Mouse (Mus musculus) retina, postnatal 7 days (tissue): ENCODE measurements around the gene Apoh.

Experiments
- DNase-seq: peaks from one replicate; pipeline ENCODE4 v3.0.0-alpha.2; 2012; ENCODE audit warnings: low read depth, low spot score

Apoh gene

DNA sequence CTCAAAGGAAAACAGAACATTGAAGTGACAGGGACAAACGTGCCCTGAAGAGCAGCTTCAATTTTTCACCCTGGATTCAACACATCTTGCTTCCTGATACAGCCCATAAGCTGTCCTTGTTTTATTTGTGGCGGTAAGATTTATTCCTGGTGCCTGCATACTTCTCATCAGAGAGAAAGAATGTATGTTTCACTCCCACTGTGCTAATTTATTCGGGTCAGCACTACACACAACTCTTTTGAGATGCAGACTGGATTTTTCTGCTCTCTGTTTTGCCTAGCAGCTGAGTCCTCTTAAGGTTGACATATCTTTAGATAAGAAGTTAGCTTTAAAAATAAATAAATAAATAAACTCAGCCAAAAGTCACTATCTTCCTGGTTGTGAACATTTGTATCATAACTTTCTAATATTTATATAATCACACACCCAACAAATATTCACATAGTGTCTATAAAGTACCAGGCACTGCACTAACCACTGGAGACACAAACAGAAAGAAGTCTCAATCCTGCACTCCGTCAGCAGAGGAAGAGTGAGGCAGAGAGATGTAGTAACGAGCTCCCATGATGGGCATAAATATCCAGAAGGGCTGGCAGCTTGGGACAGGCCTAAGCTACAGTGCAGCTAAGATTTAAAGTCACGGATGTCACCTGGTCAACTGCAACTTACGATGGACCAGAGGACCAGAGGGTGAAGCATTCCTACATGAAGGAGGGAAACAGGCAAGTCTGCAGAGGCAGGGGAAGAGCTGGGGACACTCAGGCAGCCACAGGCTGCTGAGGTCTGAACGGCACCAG, 9.4 kb upstream of the Apoh start:
- DNase-seq: no peak

DNA sequence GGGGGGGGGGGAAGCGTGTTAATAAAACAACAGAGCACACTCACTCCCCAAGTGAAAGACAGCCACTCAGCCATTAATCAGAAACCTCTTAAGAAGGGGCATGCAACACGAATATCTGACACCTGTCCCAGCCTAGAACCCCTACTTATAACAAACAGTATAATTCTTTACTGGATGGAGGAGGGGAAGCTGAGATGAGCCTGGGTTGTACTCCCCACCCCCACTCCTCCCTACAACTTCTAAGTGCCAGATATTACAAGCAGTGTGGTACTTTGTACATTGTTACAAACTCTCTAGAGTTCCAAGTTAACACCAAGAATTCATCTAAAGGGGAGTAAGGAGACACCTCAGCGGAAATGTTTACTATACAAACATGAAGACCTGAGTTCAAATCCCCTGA, 8.5 kb upstream of the Apoh start:
- DNase-seq: no peak

DNA sequence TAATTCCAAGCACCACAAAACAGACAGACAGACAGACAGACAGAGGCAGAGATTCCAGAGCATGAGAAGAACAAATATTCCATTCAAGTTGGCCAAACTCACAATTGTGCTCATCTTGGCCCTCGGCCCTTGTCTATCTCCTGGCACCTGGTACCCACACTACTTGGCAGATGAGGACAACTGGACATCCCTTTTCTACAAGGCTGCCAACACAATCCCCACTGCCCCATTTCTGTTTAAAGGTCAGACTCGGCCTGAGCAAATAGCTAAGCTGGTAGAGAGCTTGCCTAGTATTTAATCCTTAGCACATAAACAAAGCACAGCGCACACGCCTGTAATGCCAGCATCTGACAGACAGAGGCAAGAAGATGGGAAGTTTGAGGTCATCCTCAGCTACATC, 7.6 kb upstream of the Apoh start:
- no peak for DNase-seq

DNA sequence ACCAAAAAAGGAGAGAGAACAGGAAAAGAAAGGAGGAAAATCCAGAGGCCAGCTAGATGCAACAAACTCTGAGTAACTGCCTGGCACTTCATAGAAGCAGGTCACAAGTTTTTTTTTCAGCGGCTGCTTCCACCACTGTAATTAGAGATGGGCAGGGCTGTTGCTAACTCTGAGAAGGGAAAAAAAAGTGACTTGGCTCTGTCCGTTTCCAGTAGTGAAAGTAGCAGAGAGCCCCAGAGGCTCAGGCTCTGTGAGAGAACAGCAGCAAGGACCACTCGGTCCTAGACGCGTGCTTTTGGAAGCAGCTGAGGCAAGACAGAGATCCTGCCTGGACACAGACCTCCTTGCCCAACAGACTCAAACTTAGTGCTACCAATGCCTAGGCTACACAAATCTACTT, 6.7 kb upstream of the Apoh start:
- DNase-seq: no peak

DNA sequence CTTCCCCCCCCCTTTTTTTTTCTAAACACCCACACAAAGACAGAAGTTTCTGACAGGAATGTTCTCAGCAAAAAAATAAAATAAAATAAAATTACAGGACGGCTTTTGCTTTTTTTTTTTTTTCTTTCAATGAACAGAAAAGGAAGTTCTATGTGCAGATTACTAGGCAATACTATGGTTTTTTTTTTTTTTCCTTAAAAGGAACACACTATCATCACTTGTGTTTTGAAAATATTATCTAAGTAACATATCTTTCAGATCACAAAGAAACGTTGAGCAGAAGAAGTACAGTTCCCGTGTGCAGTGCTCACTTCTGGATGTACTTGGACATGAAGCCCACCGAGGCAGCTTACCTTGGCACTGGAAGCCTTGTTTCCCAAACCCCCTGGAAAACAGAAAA, 2.9 kb upstream of the Apoh start:
- no peak for DNase-seq

DNA sequence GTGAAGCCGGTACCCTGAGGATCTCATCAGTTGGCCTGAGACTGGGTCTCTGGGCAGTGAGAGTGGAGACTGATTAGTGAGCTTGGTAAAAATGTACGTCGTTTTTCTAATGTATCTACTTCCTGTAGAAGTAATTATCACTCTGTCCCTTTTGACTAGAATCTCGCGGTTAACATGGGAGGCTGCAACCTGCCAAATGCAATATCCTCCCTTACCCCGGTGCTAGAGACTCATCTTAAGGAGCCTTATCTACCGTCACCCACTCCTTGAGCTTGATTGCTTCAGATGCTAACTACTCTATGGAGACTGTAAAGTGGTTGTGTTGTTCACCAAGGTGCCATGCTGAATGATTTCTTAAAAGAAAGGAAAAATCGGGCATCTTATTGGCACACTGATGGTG, 1.4 kb upstream of the Apoh start:
- no peak for DNase-seq

DNA sequence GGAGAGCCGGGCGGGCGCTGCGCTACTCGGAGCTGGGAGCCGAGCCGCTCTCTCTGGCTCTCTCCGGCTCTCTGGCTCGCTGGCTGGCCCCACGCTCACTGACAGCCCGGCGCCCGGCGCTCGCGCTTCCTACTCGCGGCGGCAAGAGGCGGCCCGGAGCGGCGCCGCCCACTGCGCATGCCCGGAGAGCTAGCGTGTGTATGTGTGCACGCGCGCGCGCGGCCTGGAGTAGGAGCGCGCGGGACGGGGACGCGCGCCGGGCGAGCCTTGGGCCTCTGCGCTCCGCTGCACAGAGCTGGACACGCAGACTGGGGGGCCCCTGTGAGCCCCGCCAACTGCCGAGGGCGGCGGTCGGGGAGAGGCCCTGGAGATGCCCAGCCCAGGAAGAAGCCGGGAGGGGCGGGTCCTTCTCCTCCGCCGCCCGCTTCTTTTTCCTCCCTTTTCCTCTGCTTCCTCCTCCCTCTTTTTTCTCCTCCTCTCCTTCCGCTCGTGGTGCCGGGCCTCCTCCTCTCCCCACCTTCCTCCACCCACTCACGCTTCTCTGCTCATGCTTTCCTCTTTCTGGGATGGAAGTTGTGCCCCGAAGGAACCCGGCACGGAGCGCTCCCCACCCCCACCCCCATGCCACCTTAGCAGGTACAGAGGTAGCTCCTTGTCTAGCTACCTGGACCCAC, 772 bp downstream of the Apoh start, which contains the start of gene Prkca:
Prkca (minus strand) TSS at position 140 of the 674 bp plus-strand sequence.
- peak; percentile 92 for DNase-seq

DNA sequence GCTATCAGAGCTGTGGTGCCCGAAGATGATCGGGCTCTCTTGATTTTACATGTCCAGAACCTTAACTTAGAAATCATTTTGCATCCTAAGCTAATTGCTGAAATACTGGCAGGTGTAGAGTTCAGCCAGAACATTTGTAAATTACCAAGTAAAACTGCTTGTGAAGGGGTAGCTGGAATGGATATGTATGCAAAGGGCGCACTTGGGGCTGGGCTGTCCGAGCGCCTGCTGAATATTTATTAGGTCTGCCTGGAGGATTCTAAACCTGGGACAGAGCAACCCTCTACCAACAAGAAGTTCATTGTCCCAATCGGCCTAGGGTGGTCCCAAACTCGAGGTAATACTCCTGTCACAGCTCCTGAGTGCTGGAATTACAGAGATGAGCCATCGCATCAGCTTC, 1.6 kb downstream of the Apoh start:
- no peak for DNase-seq

DNA sequence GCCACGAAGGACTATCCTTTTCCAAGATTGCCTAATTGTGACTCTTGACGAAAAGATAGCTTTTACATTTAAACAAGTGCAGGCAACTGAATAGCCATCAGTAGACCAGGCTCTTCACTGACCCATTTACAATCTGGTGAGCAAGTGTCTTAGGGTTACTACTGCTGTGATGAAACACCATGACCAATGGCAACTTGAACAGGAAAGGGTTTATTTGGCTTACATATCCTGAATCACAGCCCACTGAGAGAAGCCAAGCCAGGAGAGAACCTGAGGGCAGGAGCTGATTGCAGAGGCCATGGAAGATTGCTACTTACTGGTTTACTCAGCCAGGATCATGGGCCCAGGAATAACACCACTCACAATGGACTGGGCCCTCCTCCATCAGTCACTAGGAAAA, 2.2 kb downstream of the Apoh start:
- DNase-seq: no peak

DNA sequence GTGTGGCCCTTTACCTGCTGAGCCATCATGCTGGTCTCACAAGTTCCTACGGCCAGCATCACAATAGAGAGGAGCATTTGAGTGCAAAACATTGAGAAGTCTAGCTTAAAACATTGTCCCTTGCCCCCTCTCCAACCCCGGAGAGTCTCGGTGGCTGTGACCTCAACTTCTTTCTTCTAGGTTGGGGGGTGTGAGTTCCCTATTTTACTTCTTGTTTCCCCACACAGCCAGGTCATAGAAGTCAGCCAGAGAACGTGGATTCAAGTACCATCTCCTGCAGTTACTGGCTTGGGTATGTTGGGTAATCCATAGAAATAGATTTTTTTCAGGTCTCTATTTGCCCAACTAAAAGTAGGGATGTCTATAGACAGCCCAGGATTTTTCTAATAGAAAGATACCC, 7.6 kb downstream of the Apoh start:
- no peak for DNase-seq

DNA sequence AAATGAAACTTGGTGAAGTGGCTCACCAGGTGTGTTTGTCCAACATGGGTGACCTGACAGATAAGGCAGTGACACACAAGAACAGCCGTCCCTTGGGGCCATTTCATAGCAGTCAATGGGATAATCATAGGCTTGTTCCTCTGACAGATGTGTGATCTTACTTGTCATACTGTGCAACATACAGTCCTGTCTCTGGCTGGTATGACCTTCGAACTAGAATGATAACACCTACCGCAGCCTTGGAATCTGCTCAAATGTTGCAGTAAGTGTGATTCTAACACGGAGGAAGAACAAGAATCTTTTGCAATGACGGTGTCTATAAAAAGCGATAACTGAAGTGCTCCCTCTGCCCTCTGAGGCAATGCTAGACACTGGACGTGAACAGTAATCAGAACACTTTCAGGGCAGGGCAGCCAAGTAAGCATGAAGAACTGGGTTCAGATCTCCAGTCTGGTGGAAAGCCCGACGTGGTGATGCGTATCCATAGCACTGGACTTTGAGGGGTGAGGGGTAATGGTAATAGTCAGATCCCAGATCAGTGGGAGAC, 9.8 kb downstream of the Apoh start:
- DNase-seq: no peak

DNA sequence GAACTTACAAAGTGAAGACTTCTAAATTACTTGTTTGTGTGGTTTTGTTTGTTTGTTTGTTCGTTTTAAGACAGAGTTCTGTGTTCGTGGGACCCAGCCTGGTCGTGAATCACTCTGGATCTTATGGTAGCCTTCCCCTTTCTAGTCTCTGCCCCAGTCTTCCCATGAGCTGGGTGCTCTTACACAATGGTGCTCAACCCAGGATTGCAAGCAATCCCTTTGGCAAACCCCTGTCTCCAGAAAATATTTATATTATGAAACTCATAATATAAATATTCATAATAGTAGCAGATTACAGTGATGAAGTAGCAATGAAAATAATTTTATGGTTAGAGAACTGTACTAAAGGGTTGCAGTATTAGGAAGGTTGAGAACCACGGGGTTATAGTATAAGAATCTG, 12.9 kb downstream of the Apoh start:
- DNase-seq: no peak

DNA sequence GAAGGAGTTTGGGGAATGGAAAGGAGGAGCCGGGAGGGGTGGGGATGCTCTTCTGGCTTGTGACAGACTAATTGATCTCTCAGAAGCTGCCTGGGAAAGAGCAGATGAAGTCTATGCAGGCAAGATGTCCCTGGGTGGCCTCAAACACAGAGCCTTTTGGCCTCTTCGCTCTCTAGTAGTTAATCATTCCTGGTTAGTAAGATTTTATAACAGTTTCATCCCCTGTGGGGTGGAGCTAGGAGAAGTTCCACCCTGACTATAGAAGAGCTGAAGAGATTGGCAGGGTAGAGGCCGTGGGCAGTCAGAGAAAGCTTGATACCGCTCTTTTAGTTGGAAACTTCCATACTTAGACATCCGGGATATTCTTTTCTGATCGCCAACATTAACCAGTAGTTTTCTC, 15.8 kb downstream of the Apoh start:
- no peak for DNase-seq

DNA sequence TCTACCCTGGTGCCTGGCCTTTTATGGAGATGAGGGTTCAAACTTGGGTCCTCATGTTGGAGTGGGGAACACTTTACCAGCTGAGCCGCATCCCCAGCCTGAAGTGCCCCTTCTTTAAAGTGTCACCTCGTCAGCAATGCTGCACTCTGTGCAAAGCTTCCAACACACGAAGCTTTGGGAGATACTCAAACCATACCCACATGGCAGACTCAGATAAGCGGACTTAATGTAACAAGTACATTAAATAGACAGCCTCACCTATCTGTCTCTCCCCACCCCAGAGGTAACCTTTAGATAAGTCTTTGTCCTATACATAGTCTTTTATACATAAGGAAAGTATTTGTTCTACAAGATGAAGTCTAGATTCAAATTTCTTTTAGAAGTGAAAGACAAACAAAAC, 17.8 kb downstream of the Apoh start:
- no peak for DNase-seq

DNA sequence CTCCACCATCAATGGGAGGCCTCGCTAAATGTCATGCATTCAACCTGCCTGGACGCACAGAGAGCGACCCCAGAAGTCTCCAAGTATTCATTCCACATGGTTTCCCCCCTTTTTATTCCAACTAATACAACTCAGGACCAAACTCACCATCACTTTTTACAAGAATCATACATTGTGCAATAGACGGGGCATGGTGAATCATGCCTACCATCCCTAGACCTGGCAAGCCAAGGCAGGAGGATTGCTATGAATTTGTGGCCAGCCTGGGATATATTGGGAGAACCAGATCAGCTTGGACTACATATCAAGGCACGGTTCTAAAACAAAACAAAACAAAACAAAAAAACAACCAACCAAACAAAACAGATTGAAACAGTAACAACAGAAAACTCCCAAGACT, 19.8 kb downstream of the Apoh start:
- DNase-seq: no peak

DNA sequence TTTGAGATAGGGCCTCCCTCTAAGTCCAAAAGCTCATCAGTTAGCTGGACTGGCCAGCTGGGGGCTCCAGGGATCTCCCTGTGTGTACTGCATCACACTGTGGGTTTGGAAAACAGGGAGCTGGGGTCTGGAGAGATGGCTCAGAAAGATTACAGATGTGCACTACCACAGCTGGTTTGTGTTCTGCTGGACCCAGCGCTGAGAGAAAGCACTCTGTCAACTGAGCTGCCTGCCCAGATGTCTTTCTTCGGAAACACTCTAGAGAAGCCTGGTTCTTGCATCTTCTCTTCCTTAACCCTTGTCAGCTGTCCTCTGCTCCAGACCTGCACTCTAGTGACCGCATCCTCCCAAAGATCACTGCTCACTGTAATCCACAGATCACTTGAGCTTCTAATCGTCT, 20.8 kb downstream of the Apoh start:
- DNase-seq: no peak

DNA sequence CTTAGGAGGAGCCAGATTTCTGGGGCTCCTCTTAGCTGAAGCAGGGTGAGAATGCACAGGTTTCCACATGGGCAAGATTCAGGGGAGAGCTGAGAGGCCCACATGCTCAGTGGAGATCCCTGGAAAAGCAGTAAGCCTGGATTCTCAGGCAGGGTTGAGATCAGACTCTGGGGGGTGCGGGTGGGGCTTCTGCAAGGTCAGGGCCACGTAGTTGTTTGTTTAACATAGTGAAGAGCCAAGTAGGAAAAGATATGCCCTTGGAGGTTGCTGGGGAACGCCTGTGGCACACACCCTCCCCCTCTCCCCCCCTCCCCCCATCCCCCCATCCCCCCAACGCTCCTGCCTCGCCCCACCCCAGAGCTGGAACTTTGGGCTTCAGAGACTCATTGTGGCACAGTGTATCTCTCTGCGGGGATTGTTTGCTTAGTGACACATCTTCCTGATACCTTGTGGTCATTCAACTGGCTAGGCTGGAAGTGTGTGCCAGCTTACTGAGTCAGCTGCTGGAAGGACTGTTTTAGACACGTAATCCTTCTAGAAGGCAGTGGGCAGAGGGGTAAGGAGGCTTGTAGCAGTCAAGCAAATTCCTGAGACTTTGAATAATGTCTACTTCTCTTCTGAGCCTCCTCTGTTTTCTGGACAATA, 21.9 kb downstream of the Apoh start:
- no peak for DNase-seq

DNA sequence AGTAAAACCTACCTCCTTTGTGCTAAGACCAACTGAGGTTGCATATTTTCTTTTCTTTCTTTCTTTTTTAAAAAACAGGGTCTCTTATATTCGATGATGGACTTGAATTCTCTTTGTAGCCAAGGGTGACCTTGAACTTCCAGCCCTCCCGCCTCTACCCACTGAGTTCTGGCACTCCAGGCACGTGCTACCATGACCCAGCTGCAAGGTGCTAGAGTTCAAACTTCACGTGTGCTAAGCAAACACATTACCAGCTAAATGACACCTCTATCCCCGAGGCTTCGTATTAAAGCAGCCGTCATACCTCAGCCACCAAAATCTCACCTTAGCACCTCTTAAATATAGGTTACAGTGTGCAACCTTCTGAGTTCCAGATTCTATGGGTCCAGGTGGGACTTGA, 22.4 kb downstream of the Apoh start:
- no peak for DNase-seq

DNA sequence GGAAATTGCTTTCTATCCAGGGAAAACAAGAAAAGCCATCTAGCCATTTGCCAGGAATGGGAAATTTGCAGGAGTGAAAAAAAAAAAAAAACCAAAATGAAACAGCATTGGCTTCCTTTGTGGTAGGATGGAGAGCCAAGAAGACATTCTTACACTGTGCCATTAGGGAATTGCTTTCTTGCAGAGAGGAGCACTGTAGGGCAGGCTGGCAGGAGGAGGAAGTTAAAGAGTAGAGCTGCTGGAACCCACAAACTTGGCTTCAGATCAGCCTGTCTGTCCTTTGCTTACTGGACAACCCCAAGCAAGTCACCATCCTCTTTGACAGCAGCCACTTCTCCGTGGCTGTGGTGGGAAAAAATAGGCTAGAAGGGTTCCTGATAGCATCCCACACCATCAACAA, 23.9 kb downstream of the Apoh start:
- no peak for DNase-seq

DNA sequence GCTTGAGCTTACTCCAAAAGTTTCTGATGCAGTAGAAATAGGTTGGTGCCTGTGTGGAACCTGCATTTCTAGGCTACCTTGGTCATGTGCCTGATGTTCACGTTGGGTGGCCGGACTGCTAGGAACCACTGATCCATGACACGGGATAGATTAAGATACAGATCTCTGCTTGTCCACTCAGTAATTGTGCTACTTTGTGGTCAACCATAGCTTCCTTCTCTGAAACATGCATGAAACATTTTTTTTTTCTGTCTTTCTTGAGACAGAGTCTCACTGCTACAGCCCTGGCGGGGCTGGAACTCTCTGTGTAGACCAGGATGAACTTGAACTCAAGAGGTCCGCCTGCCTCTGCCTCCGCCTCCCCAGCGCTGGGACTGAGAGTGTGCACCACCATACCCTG, 33.7 kb downstream of the Apoh start:
- DNase-seq: no peak

DNA sequence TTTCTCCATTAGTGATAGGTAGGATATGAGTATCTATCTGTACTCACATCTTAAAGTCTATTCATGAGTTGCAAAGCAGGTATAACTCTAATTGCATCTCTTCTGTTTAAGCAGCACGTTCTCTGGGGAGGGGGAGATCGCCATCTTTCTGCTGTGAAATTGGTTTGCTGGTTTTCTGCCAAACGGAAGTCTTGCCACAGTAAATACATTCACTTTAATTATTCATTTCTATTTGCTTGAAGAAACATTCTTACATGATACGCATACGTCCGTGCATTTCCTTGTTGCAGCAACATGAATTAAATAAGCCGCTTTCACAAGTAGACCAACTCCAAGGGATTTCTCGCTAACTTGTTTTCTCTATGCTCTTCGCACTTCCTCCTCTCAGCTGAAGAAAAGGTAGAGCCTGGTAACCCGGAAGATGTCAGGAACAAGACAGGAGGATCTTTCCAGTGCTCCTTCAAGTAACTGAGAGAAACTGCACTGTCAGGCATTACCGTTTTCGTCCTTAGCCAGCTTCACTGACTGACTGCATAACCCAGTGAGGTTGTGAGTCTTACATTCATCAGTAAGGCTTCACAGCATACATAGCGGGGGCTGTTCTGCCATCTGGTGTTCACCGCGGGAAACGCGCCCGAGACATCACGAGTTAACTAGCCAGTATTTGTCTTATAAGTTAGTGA, 34.7 kb downstream of the Apoh start:
- peak; percentile 57 for DNase-seq

DNA sequence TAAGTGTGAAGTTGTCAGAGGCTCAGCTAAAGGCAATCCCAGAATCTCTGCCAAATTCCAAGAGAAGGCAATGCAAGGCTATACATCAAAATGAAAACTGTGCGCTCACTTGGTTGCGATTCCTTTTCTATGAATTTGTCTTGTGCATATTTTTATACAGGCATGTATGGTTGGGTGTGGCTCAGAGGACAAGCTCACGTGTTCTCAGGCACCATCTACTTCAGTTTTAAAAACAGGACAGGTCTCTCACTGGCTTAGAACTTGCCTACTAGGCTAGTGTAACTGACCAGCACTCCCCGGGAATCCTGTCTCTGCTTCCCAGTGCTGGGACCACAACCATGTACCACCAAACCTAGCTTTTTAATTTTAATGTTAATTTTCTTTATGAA, 35.2 kb downstream of the Apoh start:
- no peak for DNase-seq
